14 mouse cellular contexts compared by ENCODE assay signal in genomic region chr12:64975558-64975957, GRCm38 (mm10). TPM values are rescaled to one million over a fixed set of nuclear protein-coding genes. Genes with fewer than 3 reads are reported as not detected.
DNase-seq lines count a peak whose midpoint lies in the region; ATAC-seq and TF ChIP-seq lines count a peak whose summit lies in the region.
"Had no signal": no experiment of that assay in that cellular context is flagged by ENCODE, and none has a peak within 500 bp of the region (broad histone marks: within the 10 kb centered on the region; RNA-seq: fewer than 3 reads in every experiment).

No protein-coding gene starts in this region.

- dilution Hi-C loops in CH12.LX (cut with MboI; ENCODE audit: extremely low pct_ligation_motif_present, extremely low pct_unique_long_range_greater_than_20kb, low sequenced_read_pairs) = no loop called here

- no peak overlapping the region for H3K4me2 ChIP-seq in kidney, postnatal 0 days (ENCODE audit: low read length)
- H3K4me2 ChIP-seq in CH12.LX (ENCODE audit: insufficient read depth, low read depth, poor library complexity, severe bottlenecking) (peak overlapping the region; percentile 59), myocyte (ENCODE audit: low read depth) (peak overlapping the region; percentile 75)
- H3K4me2 ChIP-seq: heart, embryonic 15.5 days; liver, embryonic 13.5 days had no signal

- H3K4me3 ChIP-seq in kidney, postnatal 0 days (replicated peaks; ENCODE audit: low read depth, low read length) = no peak overlapping the region
- peak overlapping the region in 2 of 3 experiments; percentile 11 to 17 for H3K4me3 ChIP-seq in CH12.LX (replicated peaks in 1 of 3; ENCODE audit: low read depth in 2 of 3, low read length in 2 of 3, poor library complexity in 1 of 3)
- H3K4me3 ChIP-seq in myocyte = no peak overlapping the region
- H3K4me3 ChIP-seq: forebrain, embryonic 10.5 days; heart, embryonic 15.5 days; liver, embryonic 13.5 days had no signal

- TF ChIP-seq POLR2A in CH12.LX (IDR thresholded peaks at IDR 0.05; ENCODE audit: low read depth, low read length) = no peak
- no peak for TF ChIP-seq POLR2A in myocyte (IDR thresholded peaks at IDR 0.05; ENCODE audit: insufficient read length, low read depth)

- no peak overlapping the region for H3K27ac ChIP-seq in kidney, postnatal 0 days
- no peak overlapping the region for H3K27ac ChIP-seq in CH12.LX (ENCODE audit: insufficient read depth, low read depth)
- H3K27ac ChIP-seq: forebrain, embryonic 10.5 days; heart, embryonic 15.5 days; hindbrain, postnatal 0 days; liver, embryonic 13.5 days had no signal

- TF ChIP-seq EP300 in CH12.LX (IDR thresholded peaks at IDR 0.05; ENCODE audit: low read length) = peak; percentile 19; the same call in 1 of the 2 replicates

- H3ac ChIP-seq in myocyte (ENCODE audit: control insufficient read depth, insufficient read length) = no peak overlapping the region

- no peak overlapping the region for H3K9ac ChIP-seq in kidney, postnatal 0 days (ENCODE audit: low read depth, low read length)
- H3K9ac ChIP-seq in CH12.LX (ENCODE audit: insufficient read depth, low read depth) = no peak overlapping the region; the same call in 1 of the 2 replicates
- H3K9ac ChIP-seq: heart, embryonic 15.5 days; liver, embryonic 13.5 days had no signal

- no peak for ATAC-seq in kidney, postnatal 0 days (replicated peaks; ENCODE audit: low FRiP score, low read depth)
- ATAC-seq in inflammation-experienced regulatory T-cells, adult 6 months = peak; percentile 68
- ATAC-seq: hindbrain, postnatal 0 days had no signal

- no peak for TF ChIP-seq RAD21 in CH12.LX (IDR thresholded peaks at IDR 0.05; ENCODE audit: low read depth, low read length)

- no peak for TF ChIP-seq CTCF in kidney, postnatal 0 days (IDR thresholded peaks at IDR 0.05; ENCODE audit: low read depth)
- TF ChIP-seq CTCF in CH12.LX (conservative IDR thresholded peaks at IDR 0.05 in 1 of 2, IDR thresholded peaks at IDR 0.05 in 1 of 2; ENCODE audit: low read depth in 2 of 2, low read length in 2 of 2) = no peak

- WGBS in kidney, postnatal 0 days = 25% methylated on average over 6 of the region's 6 CpGs

- no peaks in the 10 kb centered on the region for H3K27me3 ChIP-seq in kidney, postnatal 0 days (ENCODE audit: insufficient read depth, low read length)
- H3K27me3 ChIP-seq in CH12.LX (replicated peaks) (no peaks in the 10 kb centered on the region), myocyte (ENCODE audit: control insufficient read depth, insufficient read depth, insufficient read length) (no peaks in the 10 kb centered on the region)
- H3K27me3 ChIP-seq: heart, embryonic 15.5 days; liver, embryonic 13.5 days had no signal

- peaks cover 15% of the 10 kb centered on the region; the same call in 1 of the 2 replicates for H3K36me3 ChIP-seq in kidney, postnatal 0 days (ENCODE audit: insufficient read depth, low read length)
- H3K36me3 ChIP-seq in CH12.LX (replicated peaks in 1 of 2; ENCODE audit: control insufficient read depth in 1 of 2, insufficient read depth in 1 of 2, low read length in 1 of 2) (peaks cover 23 to 40% of the 10 kb centered on the region in 2 experiments), myocyte (ENCODE audit: control insufficient read depth, insufficient read depth) (peaks cover 7% of the 10 kb centered on the region)

- H3K9me3 ChIP-seq in kidney, postnatal 0 days (replicated peaks; ENCODE audit: low read length) = no peaks in the 10 kb centered on the region
- no peaks in the 10 kb centered on the region for H3K9me3 ChIP-seq in CH12.LX (replicated peaks; ENCODE audit: low read length)
- H3K9me3 ChIP-seq: forebrain, embryonic 10.5 days; heart, embryonic 15.5 days; liver, embryonic 13.5 days had no signal

- peak; percentile 50 for DNase-seq in kidney, postnatal 0 days (ENCODE audit: low spot score)
- no peak for DNase-seq in kidney, adult 18-20 months
- no peak for DNase-seq in CH12.LX (ENCODE audit: extremely low read depth)
- no peak for DNase-seq in layer of hippocampus, adult 11-12 months (ENCODE audit: low spot score)
- no peak for DNase-seq in left cerebral cortex, adult 11 months (ENCODE audit: low spot score)
- no peak for DNase-seq in gastrocnemius, postnatal 36 days
- DNase-seq: liver, embryonic 13.5 days; midbrain, embryonic 14.5 days; thymus, adult 18-20 months had no signal

- intact Hi-C loops in gastrocnemius, postnatal 36 days (cut with DNase I) = no loop called here

- in situ Hi-C loops in CH12.LX (cut with MboI; ENCODE audit: low pct_ligation_motif_present, low pct_unique_long_range_greater_than_20kb, low sequenced_read_pairs) = no loop called here

- H3K79me2 ChIP-seq in CH12.LX (replicated peaks; ENCODE audit: control insufficient read depth, extremely low read depth, insufficient read depth, poor library complexity, severe bottlenecking) (peaks cover 45% of the 10 kb centered on the region), myocyte (ENCODE audit: control insufficient read depth, insufficient read depth) (peaks cover 61% of the 10 kb centered on the region)

- H3K4me1 ChIP-seq in kidney, postnatal 0 days (replicated peaks; ENCODE audit: insufficient read depth, low read length) = 0 out of 2 replicates have a peak, but pooled peaks cover 5% of the 10 kb centered on the region
- H3K4me1 ChIP-seq in CH12.LX (ENCODE audit: control insufficient read depth in 1 of 2, insufficient read depth in 2 of 2) = peaks cover 3 to 48% of the 10 kb centered on the region in 2 experiments; a peak in 2 of 4 replicates

TF ChIP-seq in CH12.LX, 34 proteins besides CTCF, POLR2A, EP300 and RAD21:
- TF ChIP-seq POLR2AphosphoS2 (IDR thresholded peaks at IDR 0.05; ENCODE audit: low read depth, low read length) (no peak), ELF1 (IDR thresholded peaks at IDR 0.05; ENCODE audit: low read depth, low read length) (no peak), E2F4 (IDR thresholded peaks at IDR 0.05; ENCODE audit: insufficient replicate concordance, low read depth, low read length) (no peak), MXI1 (IDR thresholded peaks at IDR 0.05; ENCODE audit: low read depth, low read length) (no peak), ETS1 (conservative IDR thresholded peaks at IDR 0.05; ENCODE audit: low read depth, low read length) (no peak), SMC3 (IDR thresholded peaks at IDR 0.05; ENCODE audit: low read depth, low read length) (no peak), MAFK (IDR thresholded peaks at IDR 0.05; ENCODE audit: insufficient replicate concordance, low read length) (no peak), CHD2 (IDR thresholded peaks at IDR 0.05; ENCODE audit: low read length) (no peak), NRF1 (IDR thresholded peaks at IDR 0.05; ENCODE audit: low read depth, low read length) (no peak), HCFC1 (IDR thresholded peaks at IDR 0.05; ENCODE audit: low read depth, low read length) (no peak), JUN (IDR thresholded peaks at IDR 0.05; ENCODE audit: insufficient read depth, low read depth, low read length) (no peak), MAZ (IDR thresholded peaks at IDR 0.05; ENCODE audit: low read depth, low read length) (no peak), ZKSCAN1 (IDR thresholded peaks at IDR 0.05; ENCODE audit: borderline replicate concordance, low read depth, low read length) (no peak)

TF ChIP-seq in myocyte, 11 proteins besides CTCF, POLR2A, EP300 and RAD21:
- no peak for TF ChIP-seq CEBPB (IDR thresholded peaks at IDR 0.05; ENCODE audit: insufficient read depth, poor library complexity, severe bottlenecking)
- no peak for TF ChIP-seq TCF3 (IDR thresholded peaks at IDR 0.05; ENCODE audit: insufficient read length, low read depth)
- no peak for TF ChIP-seq MYOD1 (IDR thresholded peaks at IDR 0.05; ENCODE audit: control insufficient read depth in 1 of 3, insufficient read length in 2 of 3, low read depth in 2 of 3)
- no peak for TF ChIP-seq SRF (IDR thresholded peaks at IDR 0.05; ENCODE audit: control insufficient read depth, insufficient read length, low read depth)
- TF ChIP-seq MAX (IDR thresholded peaks at IDR 0.05; ENCODE audit: low read depth) = no peak
- no peak for TF ChIP-seq USF1 (IDR thresholded peaks at IDR 0.05; ENCODE audit: low read depth)
- no peak for TF ChIP-seq REST (IDR thresholded peaks at IDR 0.05; ENCODE audit: insufficient read depth, insufficient read length)
- no peak for TF ChIP-seq POLR2AphosphoS2 (IDR thresholded peaks at IDR 0.05; ENCODE audit: insufficient read length, low read depth)
- TF ChIP-seq TCF12 (IDR thresholded peaks at IDR 0.05; ENCODE audit: insufficient read depth, poor library complexity, severe bottlenecking) = no peak
- no peak for TF ChIP-seq E2F4 (IDR thresholded peaks at IDR 0.05; ENCODE audit: insufficient read depth)
- TF ChIP-seq MYOG (IDR thresholded peaks at IDR 0.05; ENCODE audit: control insufficient read depth in 1 of 3, insufficient read depth in 1 of 3, insufficient read length in 2 of 3, low read depth in 2 of 3) = no peak

RNA-seq across cellular contexts. Expression of gene Togaram1, which starts 10.0 kb away (rescaled TPM):
- 20.9 and 23.6 TPM in 2 replicates for polyA plus RNA-seq in kidney, postnatal 0 days (2015; fragmentation: Nextera tagmentation; extraction: Ambion mirVana)
- total RNA-seq in CH12.LX (2012; rRNA removed) (24.1 and 24.3 TPM in 2 replicates), CH12.LX (2014; rRNA removed) (29.5 and 34.4 TPM in 2 replicates)
- polyA plus RNA-seq in CH12.LX (2012; ENCODE audit: insufficient read length, low read depth) (19.1 and 22.6 TPM in 2 replicates), myocyte (2012; fragmentation: generic; extraction: Trizol) (3.5 TPM)
- 10 to 100 TPM; 14.4 to 25.4 (median 21.7) TPM for polyA plus RNA-seq in inflammation-experienced regulatory T-cells, adult 6 months (2017; shearing (Covaris generic))
- total RNA-seq in gastrocnemius, postnatal 36 days (2021) = 10 to 100 TPM in 1 of 2 experiments, 1 to 10 TPM in 1; 8.8 to 10.5 TPM

RNA-seq across cellular contexts. Expression of gene Klhl28, which starts 10.2 kb away (rescaled TPM):
- 10.8 and 11.1 TPM in 2 replicates for polyA plus RNA-seq in kidney, postnatal 0 days (2015; fragmentation: Nextera tagmentation; extraction: Ambion mirVana)
- total RNA-seq in CH12.LX (2012; rRNA removed) (9.5 and 9.6 TPM in 2 replicates), CH12.LX (2014; rRNA removed) (16.2 and 17.9 TPM in 2 replicates)
- polyA plus RNA-seq in CH12.LX (2012; ENCODE audit: insufficient read length, low read depth) (13.2 and 16.6 TPM in 2 replicates), myocyte (2012; fragmentation: generic; extraction: Trizol) (1.9 TPM)
- 10 to 100 TPM; 30.2 to 37.9 (median 31.1) TPM for polyA plus RNA-seq in inflammation-experienced regulatory T-cells, adult 6 months (2017; shearing (Covaris generic))
- 1 to 10 TPM; 8.0 to 9.4 TPM for total RNA-seq in gastrocnemius, postnatal 36 days (2021)

RNA-seq across cellular contexts. Expression of gene Gm527, which starts 57.9 kb away (rescaled TPM):
- polyA plus RNA-seq in kidney, postnatal 0 days (2015; fragmentation: Nextera tagmentation; extraction: Ambion mirVana) = 3.2 and 4.0 TPM in 2 replicates
- total RNA-seq in CH12.LX (2012; rRNA removed) (0.42 and 0.93 TPM in 2 replicates), CH12.LX (2014; rRNA removed) (2.0 and 2.6 TPM in 2 replicates)
- polyA plus RNA-seq in CH12.LX (2012; ENCODE audit: insufficient read length, low read depth) (1.7 and 2.0 TPM in 2 replicates), myocyte (2012; fragmentation: generic; extraction: Trizol) (1.8 TPM)
- polyA plus RNA-seq in inflammation-experienced regulatory T-cells, adult 6 months (2017; shearing (Covaris generic)) = 1 to 10 TPM in 2 of 3 experiments, not detected in 1; 1.3 to 2.8 TPM
- total RNA-seq in gastrocnemius, postnatal 36 days (2021) = 1 to 10 TPM; 3.6 to 4.0 TPM

Comparison
In these comparisons a context has a peak if more than half of its experiments do, and no peak if none do; other contexts are left out.
1. H3K4me3 ChIP-seq: peak in CH12.LX (2 of 3); none in kidney, postnatal 0 days (single experiment) and myocyte (single experiment).